Mouse (Mus musculus): ENCODE measurements at regions not wholly inside any gene's neighbourhood (a gene's known extent, or its start where the extent isn't known, plus 50 kb on each side); places are given as distances from the start of the nearest gene placed in this dataset.

- Histone ChIP-seq H3K9ac (ENCODE audit: low read length) (no peak overlapping the region), H3K36me3 (ENCODE audit: control insufficient read depth, insufficient read depth, low read length) (no peaks in the 10 kb centered on the region), H3K4me2 (ENCODE audit: low read length) (no peak overlapping the region), H3K27me3 (replicated peaks; ENCODE audit: control insufficient read depth, insufficient read depth, low read length) (no peaks in the 10 kb centered on the region), H3K27ac (ENCODE audit: low read depth) (no peak overlapping the region), H3K4me1 (replicated peaks; ENCODE audit: control insufficient read depth, insufficient read depth, low read length) (0 out of 2 replicates have a peak, but pooled peaks cover 2% of the 10 kb centered on the region), H3K4me3 (ENCODE audit: low read depth, low read length) (no peak overlapping the region), H3K9me3 (ENCODE audit: control insufficient read depth, low read length) (peaks cover 4% of the 10 kb centered on the region; the same call in 1 of the 2 replicates)
- DNase-seq (ENCODE audit: low spot score) = no peak
- ATAC-seq (replicated peaks; ENCODE audit: low FRiP score, low TSS enrichment, low read depth) = no peak
- 26% methylated on average over 4 of the region's 4 CpGs for WGBS
Observed at GRCm38 (mm10) chr11:8237556-8237955, 426.8 kb downstream of the Tns3 start.

GRCm38 (mm10) chr11:8236056-8236455 is 428.3 kb downstream of the Tns3 start:
- no peaks in the 10 kb centered on the region for H3K27me3 ChIP-seq (replicated peaks; ENCODE audit: control insufficient read depth, insufficient read depth, low read length)
- H3K27ac ChIP-seq (ENCODE audit: low read depth) = no peak overlapping the region
- H3K9ac ChIP-seq (ENCODE audit: low read length) = no peak overlapping the region
- DNase-seq (ENCODE audit: low spot score) (no peak), ATAC-seq (replicated peaks; ENCODE audit: low FRiP score, low TSS enrichment, low read depth) (no peak)
- peaks cover 4% of the 10 kb centered on the region; the same call in 1 of the 2 replicates for H3K9me3 ChIP-seq (ENCODE audit: control insufficient read depth, low read length)
- 74% methylated on average over 2 of the region's 2 CpGs for WGBS
- no peaks in the 10 kb centered on the region for H3K36me3 ChIP-seq (ENCODE audit: control insufficient read depth, insufficient read depth, low read length)
- no peak overlapping the region for H3K4me3 ChIP-seq (ENCODE audit: low read depth, low read length)
- 0 out of 2 replicates have a peak, but pooled peaks cover 2% of the 10 kb centered on the region for H3K4me1 ChIP-seq (replicated peaks; ENCODE audit: control insufficient read depth, insufficient read depth, low read length)
- H3K4me2 ChIP-seq (ENCODE audit: low read length) = no peak overlapping the region

DNA sequence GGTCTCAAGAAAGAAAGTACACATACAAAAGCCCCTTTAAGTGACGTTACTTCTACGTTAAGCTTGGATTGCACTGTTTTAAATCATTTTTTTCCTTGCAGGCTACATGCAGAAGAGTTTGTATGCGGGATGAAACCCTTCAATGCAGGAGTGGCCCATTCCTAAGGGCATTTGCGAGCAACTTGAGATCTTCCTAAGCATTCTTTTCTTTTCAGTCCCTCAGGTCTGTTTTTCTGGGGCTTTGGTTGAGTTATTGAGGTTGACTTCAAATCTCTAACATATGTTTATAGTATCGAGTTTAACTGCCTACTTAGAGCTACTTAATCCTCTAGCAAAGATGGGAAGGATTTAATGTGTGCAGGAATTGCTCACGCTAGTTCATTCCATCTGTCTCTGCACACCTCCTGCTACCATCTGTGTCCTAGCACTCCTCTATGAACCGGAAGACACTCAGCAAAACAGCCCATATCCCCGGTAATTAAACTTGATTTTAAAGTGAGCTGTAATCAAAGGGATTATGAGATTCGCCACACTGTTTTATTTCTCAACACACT is 431.6 kb downstream of the Tns3 start:
- 37% methylated on average over 9 of the region's 9 CpGs for WGBS
- DNase-seq (ENCODE audit: low spot score) = no peak
- H3K4me3 ChIP-seq (ENCODE audit: low read depth, low read length) = no peak overlapping the region

DNA sequence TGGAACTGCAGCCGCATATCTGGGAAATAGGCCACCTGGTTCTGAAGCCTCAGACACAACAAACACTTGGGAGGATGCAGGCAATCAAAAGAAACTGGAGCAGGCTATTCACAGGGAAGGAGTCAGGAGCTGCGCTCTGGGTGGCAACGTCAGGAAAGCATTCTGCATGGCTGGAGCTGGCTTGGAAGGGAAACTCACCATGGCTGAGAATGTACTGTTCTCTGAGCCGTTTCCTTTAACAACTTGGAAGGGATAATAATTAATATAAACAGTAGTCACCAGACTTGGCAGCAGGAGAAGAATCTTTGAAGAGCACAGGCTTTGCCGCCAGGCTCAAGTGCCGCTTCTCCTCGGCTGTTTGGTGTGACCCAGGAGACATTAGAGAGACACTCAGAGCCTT is 434.5 kb downstream of the Tns3 start:
- no peaks in the 10 kb centered on the region for H3K36me3 ChIP-seq (ENCODE audit: control insufficient read depth, insufficient read depth, low read length)
- H3K9ac ChIP-seq (ENCODE audit: low read length) = no peak overlapping the region
- 30% methylated on average over 7 of the region's 7 CpGs for WGBS
- no peak overlapping the region for H3K4me3 ChIP-seq (ENCODE audit: low read depth, low read length)
- DNase-seq (ENCODE audit: low spot score) (no peak), ATAC-seq (replicated peaks; ENCODE audit: low FRiP score, low TSS enrichment, low read depth) (no peak)
- H3K4me2 ChIP-seq (ENCODE audit: low read length) = no peak overlapping the region
- peaks cover 6% of the 10 kb centered on the region; the same call in 1 of the 2 replicates for H3K4me1 ChIP-seq (replicated peaks; ENCODE audit: control insufficient read depth, insufficient read depth, low read length)
- H3K27me3 ChIP-seq (replicated peaks; ENCODE audit: control insufficient read depth, insufficient read depth, low read length) = no peaks in the 10 kb centered on the region
- no peak overlapping the region for H3K27ac ChIP-seq (ENCODE audit: low read depth)
- no peaks in the 10 kb centered on the region for H3K9me3 ChIP-seq (ENCODE audit: control insufficient read depth, low read length)

More for the DNA sequence above, 431.6 kb downstream of the Tns3 start:
- Histone ChIP-seq H3K4me1 (replicated peaks; ENCODE audit: control insufficient read depth, insufficient read depth, low read length) (peaks cover 6% of the 10 kb centered on the region; the same call in 1 of the 2 replicates), H3K27ac (ENCODE audit: low read depth) (no peak overlapping the region), H3K36me3 (ENCODE audit: control insufficient read depth, insufficient read depth, low read length) (no peaks in the 10 kb centered on the region), H3K9ac (ENCODE audit: low read length) (no peak overlapping the region), H3K27me3 (replicated peaks; ENCODE audit: control insufficient read depth, insufficient read depth, low read length) (no peaks in the 10 kb centered on the region), H3K9me3 (ENCODE audit: control insufficient read depth, low read length) (no peaks in the 10 kb centered on the region), H3K4me2 (ENCODE audit: low read length) (no peak overlapping the region)
- no peak for ATAC-seq (replicated peaks; ENCODE audit: low FRiP score, low TSS enrichment, low read depth)

DNA sequence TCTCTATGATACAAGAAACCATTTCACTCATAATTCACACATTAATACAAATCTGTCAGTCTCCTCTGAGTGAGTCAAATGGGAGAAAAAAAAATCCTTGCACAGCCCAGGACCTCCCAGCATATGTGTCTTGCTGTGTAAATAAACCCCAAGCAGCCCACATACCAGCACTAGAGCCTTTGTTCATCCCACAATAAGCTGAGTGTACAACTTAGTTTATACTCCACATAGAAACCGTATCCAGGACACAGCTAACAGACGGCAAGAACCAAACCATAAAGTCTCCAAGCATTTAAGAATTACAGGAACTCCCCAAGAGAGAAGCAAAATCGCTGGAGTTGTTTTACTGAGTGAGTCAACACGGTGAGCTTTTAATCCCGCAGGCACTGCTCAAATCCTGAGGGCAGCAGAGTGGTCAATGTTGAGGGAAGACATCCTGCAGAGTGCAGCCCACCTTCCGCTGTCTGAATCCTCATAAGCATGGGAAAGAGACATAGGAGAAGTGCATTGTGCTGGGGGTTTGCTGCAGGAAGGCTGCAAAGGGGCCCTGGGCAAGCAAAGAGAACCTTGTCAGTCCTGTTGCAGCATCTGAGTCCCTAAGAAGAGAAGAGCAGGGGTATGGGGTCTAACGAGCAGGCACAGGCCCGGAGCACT is 436.4 kb downstream of the Tns3 start:
- Histone ChIP-seq H3K9me3 (ENCODE audit: control insufficient read depth, low read length) (no peaks in the 10 kb centered on the region), H3K4me1 (replicated peaks; ENCODE audit: control insufficient read depth, insufficient read depth, low read length) (peaks cover 5% of the 10 kb centered on the region; the same call in 1 of the 2 replicates), H3K4me3 (ENCODE audit: low read depth, low read length) (no peak overlapping the region), H3K4me2 (ENCODE audit: low read length) (no peak overlapping the region), H3K27ac (ENCODE audit: low read depth) (no peak overlapping the region), H3K27me3 (replicated peaks; ENCODE audit: control insufficient read depth, insufficient read depth, low read length) (no peaks in the 10 kb centered on the region), H3K9ac (ENCODE audit: low read length) (no peak overlapping the region), H3K36me3 (ENCODE audit: control insufficient read depth, insufficient read depth, low read length) (no peaks in the 10 kb centered on the region)
- ATAC-seq (replicated peaks; ENCODE audit: low FRiP score, low TSS enrichment, low read depth) (no peak), DNase-seq (ENCODE audit: low spot score) (no peak)
- 38% methylated on average over 8 of the region's 8 CpGs for WGBS

DNA sequence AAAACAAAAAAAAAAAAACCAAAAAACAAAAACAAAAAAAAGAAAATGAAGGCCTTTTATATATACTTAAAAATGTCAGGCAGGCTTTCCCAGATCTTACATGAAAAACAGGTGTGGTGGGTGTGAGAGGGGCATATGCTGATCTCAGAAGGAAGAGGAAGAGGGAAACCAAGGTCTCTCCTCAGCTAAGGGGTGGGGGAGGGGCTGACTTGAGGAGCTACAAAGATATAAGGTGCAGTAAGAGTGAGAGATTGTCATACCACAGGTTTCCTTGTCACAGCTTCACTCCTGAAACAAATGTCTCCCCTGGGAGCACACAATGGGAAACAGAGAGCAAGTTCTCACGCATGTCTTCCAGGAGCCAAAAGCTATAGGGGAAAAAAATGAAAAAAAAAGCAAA is 440.0 kb downstream of the Tns3 start:
- ATAC-seq (replicated peaks; ENCODE audit: low FRiP score, low TSS enrichment, low read depth) (no peak), DNase-seq (ENCODE audit: low spot score) (no peak)
- H3K4me2 ChIP-seq (ENCODE audit: low read length) = no peak overlapping the region
- no peaks in the 10 kb centered on the region for H3K9me3 ChIP-seq (ENCODE audit: control insufficient read depth, low read length)
- H3K4me3 ChIP-seq (ENCODE audit: low read depth, low read length) = no peak overlapping the region
- H3K27ac ChIP-seq (ENCODE audit: low read depth) = no peak overlapping the region
- H3K27me3 ChIP-seq (replicated peaks; ENCODE audit: control insufficient read depth, insufficient read depth, low read length) = no peaks in the 10 kb centered on the region
- no peaks in the 10 kb centered on the region for H3K36me3 ChIP-seq (ENCODE audit: control insufficient read depth, insufficient read depth, low read length)
- no peaks in the 10 kb centered on the region; the same call in 1 of the 2 replicates for H3K4me1 ChIP-seq (replicated peaks; ENCODE audit: control insufficient read depth, insufficient read depth, low read length)
- no peak overlapping the region for H3K9ac ChIP-seq (ENCODE audit: low read length)
- 75% methylated on average over 1 of the region's 1 CpGs for WGBS

GRCm38 (mm10) chr11:8220618-8221017 is 443.7 kb downstream of the Tns3 start:
- Histone ChIP-seq H3K27me3 (replicated peaks; ENCODE audit: control insufficient read depth, insufficient read depth, low read length) (no peaks in the 10 kb centered on the region), H3K4me3 (ENCODE audit: low read depth, low read length) (no peak overlapping the region), H3K9me3 (ENCODE audit: control insufficient read depth, low read length) (no peaks in the 10 kb centered on the region), H3K4me1 (replicated peaks; ENCODE audit: control insufficient read depth, insufficient read depth, low read length) (no peaks in the 10 kb centered on the region), H3K9ac (ENCODE audit: low read length) (no peak overlapping the region), H3K4me2 (ENCODE audit: low read length) (no peak overlapping the region), H3K36me3 (ENCODE audit: control insufficient read depth, insufficient read depth, low read length) (no peaks in the 10 kb centered on the region), H3K27ac (ENCODE audit: low read depth) (no peak overlapping the region)
- ATAC-seq (replicated peaks; ENCODE audit: low FRiP score, low TSS enrichment, low read depth) (no peak), DNase-seq (ENCODE audit: low spot score) (no peak)
- 70% methylated on average over 3 of the region's 3 CpGs for WGBS

DNA sequence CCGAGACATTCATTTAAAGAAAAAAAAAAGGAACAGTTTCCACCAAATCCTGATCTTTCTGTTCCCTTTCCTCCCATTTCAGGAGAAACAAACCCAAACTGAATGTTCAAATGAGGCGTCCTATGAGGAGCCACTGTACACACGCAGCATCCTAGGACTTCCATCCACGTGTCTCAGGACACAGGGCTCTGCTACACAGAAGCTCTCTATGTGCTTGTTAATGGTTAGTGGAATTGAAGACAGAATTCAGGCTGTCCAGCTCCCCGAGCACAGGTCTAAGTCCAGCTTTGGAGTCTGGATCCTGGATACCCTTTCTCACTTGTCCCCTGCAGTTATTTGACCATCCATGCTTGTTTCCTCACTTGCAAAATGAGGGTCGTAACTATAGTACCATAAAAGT is 444.4 kb downstream of the Tns3 start:
- Histone ChIP-seq H3K27me3 (replicated peaks; ENCODE audit: control insufficient read depth, insufficient read depth, low read length) (no peaks in the 10 kb centered on the region), H3K4me1 (replicated peaks; ENCODE audit: control insufficient read depth, insufficient read depth, low read length) (no peaks in the 10 kb centered on the region), H3K9ac (ENCODE audit: low read length) (no peak overlapping the region), H3K36me3 (ENCODE audit: control insufficient read depth, insufficient read depth, low read length) (no peaks in the 10 kb centered on the region), H3K27ac (ENCODE audit: low read depth) (no peak overlapping the region), H3K4me2 (ENCODE audit: low read length) (no peak overlapping the region), H3K9me3 (ENCODE audit: control insufficient read depth, low read length) (no peaks in the 10 kb centered on the region), H3K4me3 (ENCODE audit: low read depth, low read length) (no peak overlapping the region)
- DNase-seq (ENCODE audit: low spot score) (no peak), ATAC-seq (replicated peaks; ENCODE audit: low FRiP score, low TSS enrichment, low read depth) (no peak)
- 65% methylated on average over 6 of the region's 6 CpGs for WGBS

GRCm38 (mm10) chr11:8215634-8216033 is 448.7 kb downstream of the Tns3 start:
- Histone ChIP-seq H3K4me1 (replicated peaks; ENCODE audit: control insufficient read depth, insufficient read depth, low read length) (no peaks in the 10 kb centered on the region), H3K27ac (ENCODE audit: low read depth) (no peak overlapping the region), H3K9ac (ENCODE audit: low read length) (no peak overlapping the region), H3K36me3 (ENCODE audit: control insufficient read depth, insufficient read depth, low read length) (no peaks in the 10 kb centered on the region), H3K4me3 (ENCODE audit: low read depth, low read length) (no peak overlapping the region), H3K9me3 (ENCODE audit: control insufficient read depth, low read length) (no peaks in the 10 kb centered on the region), H3K27me3 (replicated peaks; ENCODE audit: control insufficient read depth, insufficient read depth, low read length) (no peaks in the 10 kb centered on the region), H3K4me2 (ENCODE audit: low read length) (no peak overlapping the region)
- DNase-seq (ENCODE audit: low spot score) (no peak), ATAC-seq (replicated peaks; ENCODE audit: low FRiP score, low TSS enrichment, low read depth) (no peak)
- 84% methylated on average over 7 of the region's 7 CpGs for WGBS
